Mouse (Mus musculus) brain, embryonic 14.5 days (tissue): ENCODE measurements around the gene Ptcd3.

Source experiments
- CTCF ChIP-seq: fragments of 200-500 bp; IDR thresholded peaks from 2 replicates; pipeline ENCODE4 v1.5.1; 2012; ENCODE audit warnings: inconsistent platforms, mild to moderate bottlenecking, moderate library complexity, borderline replicate concordance; ENCODE audit not compliant: insufficient read depth, insufficient read length; ENCODE audit errors: extremely low read depth
- POLR2A ChIP-seq: fragments of 200-500 bp; IDR thresholded peaks from 2 replicates; pipeline ENCODE4 v1.6.1; 2012; ENCODE audit warnings: mild to moderate bottlenecking, inconsistent platforms, borderline replicate concordance; ENCODE audit not compliant: poor library complexity, insufficient read depth, insufficient read length, severe bottlenecking; ENCODE audit errors: extremely low read depth

- TF ChIP-seq CTCF (no peak), POLR2A (no peak)
Observed at GRCm38 (mm10) chr6:71871396-71871795, 37.2 kb downstream of the Ptcd3 start.
